Mouse (Mus musculus): ENCODE data around the gene Ddx19a.

DNA sequence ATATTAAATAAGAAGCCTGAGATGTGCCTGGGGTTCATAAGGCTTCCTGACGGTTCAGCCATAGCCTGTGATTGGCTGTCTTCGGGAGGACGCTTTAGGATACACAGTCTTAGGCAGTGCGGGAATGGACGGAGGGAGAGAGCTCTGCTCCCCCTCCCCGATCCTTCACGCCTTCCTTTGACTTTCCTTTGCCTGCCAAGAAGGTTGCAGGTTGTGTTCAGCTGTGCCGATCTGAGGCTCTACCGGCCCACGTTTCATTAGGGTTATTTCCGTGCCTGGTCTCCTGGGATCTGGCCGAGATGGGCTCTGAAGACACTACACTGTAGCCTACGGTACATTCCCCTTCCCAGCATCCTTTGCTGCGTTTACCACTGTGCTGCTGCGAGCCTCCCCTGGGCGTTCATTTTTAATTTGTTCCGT is 47.5 kb downstream of the Ddx19a start:
- TF ChIP-seq USF1 (IDR thresholded peaks at IDR 0.05; ENCODE audit: low read depth), result no peak
- TF ChIP-seq CEBPB (IDR thresholded peaks at IDR 0.05; ENCODE audit: low read depth), result no peak
- TF ChIP-seq CTCF (IDR thresholded peaks at IDR 0.05; ENCODE audit: control insufficient read depth, insufficient read depth, insufficient read length), result no peak
- TF ChIP-seq MYOD1 (IDR thresholded peaks at IDR 0.05; ENCODE audit: control insufficient read depth, insufficient read length, low read depth), result no peak

Measured in C2C12 (cell line).